Mouse (Mus musculus) cerebellum, adult 2 months (tissue): ENCODE data around the gene Xlr5c. TPM values are rescaled to one million over a fixed set of nuclear protein-coding genes. Genes with fewer than 3 reads are reported as not detected.
"Not testable (repeated sequence)": the region's sequence is repeated elsewhere in the genome, so short reads cannot be mapped to it uniquely, and the experiment has no call there.

ENCODE experiments used
- DNase-seq, 2 experiments: peaks; one replicate each; pipeline ENCODE4 v3.0.0; 2021
- H3K27ac ChIP-seq: fragments of 200-500 bp; 2 replicates; pipeline ENCODE4 v1.5.1; 2012; ENCODE audit warnings: low read length, control low read depth, inconsistent platforms; ENCODE audit not compliant: insufficient read depth
- H3K27me3 ChIP-seq: fragments of 200-500 bp; 2 replicates; pipeline ENCODE4 v1.6.1; 2012; ENCODE audit warnings: inconsistent platforms, mild to moderate bottlenecking, low read length, moderate library complexity; ENCODE audit not compliant: control insufficient read depth, insufficient read depth
- H3K4me1 ChIP-seq: fragments of 200-500 bp; 2 replicates; pipeline ENCODE4 v1.6.1; 2011; ENCODE audit warnings: low read length; ENCODE audit not compliant: control insufficient read depth, insufficient read depth
- H3K4me3 ChIP-seq: fragments of 200-500 bp; replicated peaks from 2 replicates; pipeline ENCODE3; 2011; ENCODE audit warnings: mild to moderate bottlenecking, low read depth, low read length, control low read depth; ENCODE audit not compliant: insufficient read depth
- CTCF ChIP-seq: fragments of 200-500 bp; IDR thresholded peaks from 2 replicates; pipeline ENCODE4 v1.5.1; 2011; ENCODE audit warnings: low read depth, mild to moderate bottlenecking, control low read depth, low read length, moderate library complexity, borderline replicate concordance; ENCODE audit not compliant: insufficient read depth
- POLR2A ChIP-seq: fragments of 200-500 bp; IDR thresholded peaks from 2 replicates; pipeline ENCODE4 v1.6.1; 2011; ENCODE audit warnings: low read length, control low read depth, borderline replicate concordance; ENCODE audit not compliant: insufficient read depth
- WGBS: fragments of 180-500 bp; shearing (Covaris S2); methylation state at CpG from one replicate; pipeline ENCODE4 v1.1.7; 2018; 5-methylcytosine and 5-hydroxymethylcytosine counted together
- polyA plus RNA-seq: library from polyadenylated mRNA; depleted of rRNA; stranded (reverse); fragments of >200 nt; gene quantifications from 2 replicates; pipeline ENCODE4 v1.2.3, GENCODE M21; 2012; rRNA removed

Xlr5c gene
- polyA plus RNA-seq: not detected in 2 replicates

DNA sequence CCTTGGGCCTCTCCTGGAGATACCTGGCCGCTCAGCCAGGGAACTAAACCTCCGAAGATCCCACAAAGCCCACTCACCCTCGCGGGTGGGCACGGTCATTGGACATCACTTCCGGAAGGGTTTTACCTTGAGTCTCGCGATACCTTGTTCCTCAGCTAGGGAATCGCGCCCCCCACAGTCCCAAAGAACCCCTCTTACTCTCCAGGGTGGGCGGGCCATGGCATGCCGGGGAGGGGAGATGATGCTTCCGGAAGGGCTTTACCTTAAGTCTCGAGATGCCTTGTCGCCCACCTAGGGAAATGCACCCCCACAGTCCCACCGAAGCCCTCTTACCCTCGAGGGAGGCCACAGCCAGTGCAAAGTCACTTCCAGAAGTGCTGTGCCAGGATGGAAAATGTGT lies at the start of gene Xlr5c, which contains the start of gene Xlr5a:
Xlr5c (minus strand) TSS at position 101 of the 400 bp plus-strand sequence.
Xlr5a (minus strand) TSS at position 101 of the 400 bp plus-strand sequence.
- not testable (repeated sequence) for H3K4me1 ChIP-seq, H3K4me3 ChIP-seq, H3K27me3 ChIP-seq, H3K27ac ChIP-seq, DNase-seq
- WGBS: 87% methylated on average over 13 of the region's 17 CpGs

GRCm38 (mm10) chrX:73342483-73342895 lies 49.7 kb upstream of the Xlr5c start, which contains the start of gene Zfp275:
Zfp275 (plus strand) TSS chrX:73342621.
- WGBS: 3% methylated on average over 34 of the region's 37 CpGs
- TF ChIP-seq CTCF (no peak), POLR2A (no peak)
- Histone ChIP-seq H3K4me1 (no peaks in the 10 kb centered on the region; the same call in 1 of the 2 replicates), H3K27me3 (no peaks in the 10 kb centered on the region), H3K27ac (peak within 1 kb of the TSS; percentile 75), H3K4me3 (peak within 1 kb of the TSS; percentile 100)
- DNase-seq: peak; percentile 78 to 79

DNA sequence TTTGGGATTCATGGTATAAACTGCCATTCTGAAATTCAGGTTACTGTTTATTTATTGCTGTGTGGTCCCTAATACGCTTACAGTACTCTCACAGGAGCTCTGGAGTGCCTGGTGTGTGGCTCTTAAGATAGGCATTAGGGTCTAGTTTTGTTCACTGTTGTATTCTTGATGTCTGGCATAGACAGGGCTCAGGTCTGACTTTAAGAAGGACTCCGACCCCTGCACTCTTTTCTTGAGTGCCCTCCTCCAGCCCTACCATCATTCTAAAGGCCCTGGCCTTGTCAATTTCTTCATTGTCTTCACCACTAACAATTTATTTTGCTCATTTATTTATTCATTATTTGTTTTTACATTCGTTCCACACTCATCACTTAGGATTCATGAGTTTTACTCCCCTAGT lies 49.3 kb upstream of the Xlr5c start:
- WGBS: 23% methylated on average over 3 of the region's 3 CpGs
- DNase-seq: no peak
- Histone ChIP-seq H3K4me1 (no peaks in the 10 kb centered on the region; the same call in 1 of the 2 replicates), H3K4me3 (peak overlapping the region; percentile 100), H3K27me3 (no peaks in the 10 kb centered on the region), H3K27ac (no peak overlapping the region)
- TF ChIP-seq CTCF (no peak), POLR2A (no peak)

- Histone ChIP-seq H3K4me1 (no peaks in the 10 kb centered on the region; the same call in 1 of the 2 replicates), H3K27ac (no peak overlapping the region), H3K4me3 (no peak overlapping the region), H3K27me3 (no peaks in the 10 kb centered on the region)
- no peak for DNase-seq
- WGBS: 66% methylated on average over 1 of the region's 1 CpGs
- TF ChIP-seq POLR2A: no peak
Observed at GRCm38 (mm10) chrX:73341473-73341872, 48.7 kb upstream of the Xlr5c start.

DNA sequence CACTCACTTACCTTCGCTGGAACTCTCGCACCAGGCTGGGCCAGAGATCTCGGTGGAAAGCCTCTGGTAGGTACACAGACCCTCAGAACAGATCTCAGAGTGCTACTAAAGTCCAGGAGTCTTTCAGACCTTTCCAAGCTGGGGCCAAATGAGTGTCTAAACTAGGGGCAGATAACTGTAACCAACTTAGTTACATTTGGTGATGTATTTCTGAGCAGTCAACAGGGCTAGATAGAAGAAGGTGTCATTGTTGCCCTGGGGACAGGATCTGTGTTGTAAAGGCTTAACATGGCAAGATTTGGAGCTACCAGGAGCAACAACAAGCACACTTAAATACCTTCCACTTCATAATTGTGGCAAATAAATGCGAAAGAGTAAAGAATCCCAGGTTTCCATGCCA lies 44.0 kb upstream of the Xlr5c start, which contains the start of gene Gm45015:
Gm45015 (minus strand) TSS at position 101 of the 400 bp plus-strand sequence.
- no peak within 1 kb of the TSS for H3K27ac ChIP-seq
- 90% methylated on average over 4 of the region's 4 CpGs for WGBS
- DNase-seq: no peak
- no peaks in the 10 kb centered on the region for H3K27me3 ChIP-seq
- no peaks in the 10 kb centered on the region for H3K4me1 ChIP-seq
- no peak within 1 kb of the TSS for H3K4me3 ChIP-seq
- no peak for TF ChIP-seq CTCF
- TF ChIP-seq POLR2A: no peak

GRCm38 (mm10) chrX:73333548-73333947 lies 40.8 kb upstream of the Xlr5c start:
- TF ChIP-seq CTCF (no peak), POLR2A (no peak)
- Histone ChIP-seq H3K4me3 (no peak overlapping the region), H3K27me3 (no peaks in the 10 kb centered on the region), H3K4me1 (no peaks in the 10 kb centered on the region), H3K27ac (no peak overlapping the region)
- no peak for DNase-seq

DNA sequence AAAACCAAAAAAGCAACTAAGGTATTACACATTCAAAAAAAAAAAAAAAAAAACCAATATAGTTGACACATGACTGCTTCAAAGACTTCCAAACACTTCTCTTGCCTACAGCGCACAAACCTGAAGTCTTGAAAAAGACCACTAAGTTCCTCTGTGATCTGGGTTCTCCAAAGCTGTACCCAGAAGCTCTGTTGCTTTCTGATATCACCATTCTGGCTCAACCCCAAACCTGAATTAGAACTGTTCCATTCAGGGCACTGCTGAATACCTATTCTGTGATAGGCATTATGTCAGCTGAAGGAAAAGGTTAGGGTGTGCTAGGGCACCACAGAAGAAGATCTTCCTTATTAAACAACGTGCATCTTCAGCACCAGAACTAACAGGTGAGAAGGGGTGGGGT lies 34.4 kb upstream of the Xlr5c start:
- Histone ChIP-seq H3K4me3 (no peak overlapping the region), H3K4me1 (no peaks in the 10 kb centered on the region), H3K27ac (no peak overlapping the region), H3K27me3 (no peaks in the 10 kb centered on the region)
- no peak for TF ChIP-seq CTCF
- TF ChIP-seq POLR2A: no peak
- 77% methylated on average over 2 of the region's 2 CpGs for WGBS
- no peak for DNase-seq

DNA sequence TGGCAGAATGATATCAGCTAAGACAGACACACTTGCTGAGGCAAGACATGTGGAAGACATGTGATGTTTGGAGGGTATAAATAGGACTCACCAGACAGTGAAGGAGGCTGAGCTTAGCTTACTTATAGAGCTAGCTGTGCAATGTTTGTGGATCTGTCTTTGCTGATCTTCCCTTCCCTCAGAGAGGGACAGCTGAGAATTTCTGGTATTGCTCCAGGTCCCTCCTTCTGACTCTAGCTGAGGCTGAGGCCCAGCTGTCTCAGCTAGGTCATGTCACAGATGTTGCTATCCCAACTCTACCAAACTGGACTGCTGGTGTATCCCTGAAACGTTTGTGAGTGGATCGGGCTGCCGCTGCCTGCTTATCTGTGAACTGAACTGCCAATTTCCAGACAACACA lies 28.3 kb upstream of the Xlr5c start:
- no peak for DNase-seq
- H3K4me1 ChIP-seq: no peaks in the 10 kb centered on the region
- no peak overlapping the region for H3K27ac ChIP-seq
- no peaks in the 10 kb centered on the region for H3K27me3 ChIP-seq
- no peak overlapping the region for H3K4me3 ChIP-seq
- WGBS: 44% methylated on average over 3 of the region's 3 CpGs
- no peak for TF ChIP-seq CTCF
